Mouse (Mus musculus) ES-Bruce4 (cell line): ENCODE data around the gene Awat1. TPM values are rescaled to one million over a fixed set of nuclear protein-coding genes. Genes with fewer than 3 reads are reported as not detected.

Source experiments
- H3K27ac ChIP-seq: 2 replicates; pipeline ENCODE4 v1.5.1; 2012; ENCODE audit warnings: low read length, inconsistent platforms; ENCODE audit not compliant: insufficient read depth
- H3K27me3 ChIP-seq: 2 replicates; pipeline ENCODE4 v1.6.1; 2012; ENCODE audit warnings: mild to moderate bottlenecking, low read length, inconsistent platforms; ENCODE audit not compliant: control insufficient read depth, poor library complexity, insufficient read depth, severe bottlenecking
- H3K36me3 ChIP-seq: 2 replicates; pipeline ENCODE4 v1.6.1; 2012; ENCODE audit warnings: inconsistent platforms, mild to moderate bottlenecking, low read length, moderate library complexity; ENCODE audit not compliant: control insufficient read depth, poor library complexity, insufficient read depth, severe bottlenecking
- H3K4me1 ChIP-seq: one replicate; pipeline ENCODE4 v1.8.1; 2011; ENCODE audit warnings: low read length; ENCODE audit not compliant: control insufficient read depth, insufficient read depth
- H3K4me3 ChIP-seq: 2 replicates; pipeline ENCODE4 v1.5.1; 2011; ENCODE audit warnings: low read depth, mild to moderate bottlenecking, low read length
- H3K9ac ChIP-seq: 2 replicates; pipeline ENCODE4 v1.6.1; 2012; ENCODE audit warnings: low read depth, mild to moderate bottlenecking, inconsistent platforms; ENCODE audit not compliant: poor library complexity, severe bottlenecking
- H3K9me3 ChIP-seq: replicated peaks from 2 replicates; pipeline ENCODE4 v1.6.1; 2012; ENCODE audit warnings: mild to moderate bottlenecking, low read length, inconsistent platforms; ENCODE audit not compliant: control insufficient read depth, poor library complexity, insufficient read depth, severe bottlenecking
- CTCF ChIP-seq: IDR thresholded peaks from one replicate; pipeline ENCODE4 v1.8.1; 2011; ENCODE audit warnings: low read depth, low read length
- EP300 ChIP-seq: IDR thresholded peaks from 2 replicates; pipeline ENCODE4 v1.6.1; 2011; ENCODE audit warnings: low read depth, low read length; ENCODE audit not compliant: insufficient read depth
- POLR2A ChIP-seq: IDR thresholded peaks from one replicate; pipeline ENCODE4 v1.8.1; 2011; ENCODE audit warnings: low read length; ENCODE audit not compliant: insufficient read depth
- polyA plus RNA-seq: library from polyadenylated mRNA; stranded (reverse); fragments of >200 nt; gene quantifications from 2 replicates; pipeline ENCODE4 v1.2.4, GENCODE M21; 2011; ENCODE audit warnings: low read depth; ENCODE audit not compliant: missing spikeins, insufficient read depth, insufficient read length

Gene Awat1
- not detected in 2 replicates for polyA plus RNA-seq

GRCm38 (mm10) chrX:100571951-100572350 is at the start of gene Awat1:
Awat1 (plus strand) TSS chrX:100572251.
- Histone ChIP-seq H3K4me3 (no peak within 1 kb of the TSS), H3K36me3 (no peaks in the 10 kb centered on the region), H3K9ac (no peak within 1 kb of the TSS), H3K9me3 (no peaks in the 10 kb centered on the region), H3K27me3 (peaks cover 1% of the 10 kb centered on the region; the same call in 1 of the 2 replicates), H3K27ac (no peak within 1 kb of the TSS), H3K4me1 (no peaks in the 10 kb centered on the region)
- no peak for TF ChIP-seq EP300
- TF ChIP-seq POLR2A = no peak
- TF ChIP-seq CTCF = no peak

DNA sequence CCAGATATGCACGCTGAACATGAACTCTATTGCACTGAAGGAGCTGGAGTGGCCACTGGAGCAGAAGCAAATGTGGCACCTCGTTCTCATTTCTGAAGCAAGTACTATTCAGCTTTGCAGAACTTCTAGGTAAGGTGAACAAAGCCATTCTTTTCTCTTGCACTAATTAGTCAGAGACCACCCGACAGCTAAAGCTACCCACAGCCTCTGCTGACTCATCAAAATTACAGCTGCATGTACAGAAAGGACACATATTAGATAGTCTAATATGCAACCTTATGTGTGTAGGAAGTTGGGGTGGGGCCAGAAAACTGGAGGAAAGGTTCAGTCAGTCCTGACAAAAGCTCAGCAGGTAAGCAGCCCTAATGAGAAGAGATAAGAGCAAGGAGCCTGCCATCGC is 47.6 kb upstream of the Awat1 start, which contains the start of gene Dgat2l6:
Dgat2l6 (plus strand) TSS at position 368 of the 400 bp plus-strand sequence.
- Histone ChIP-seq H3K27ac (no peak within 1 kb of the TSS), H3K27me3 (no peaks in the 10 kb centered on the region), H3K4me3 (no peak within 1 kb of the TSS), H3K9ac (no peak within 1 kb of the TSS), H3K36me3 (no peaks in the 10 kb centered on the region), H3K4me1 (no peaks in the 10 kb centered on the region), H3K9me3 (no peaks in the 10 kb centered on the region)
- TF ChIP-seq POLR2A = no peak
- TF ChIP-seq EP300 = no peak
- TF ChIP-seq CTCF = no peak

DNA sequence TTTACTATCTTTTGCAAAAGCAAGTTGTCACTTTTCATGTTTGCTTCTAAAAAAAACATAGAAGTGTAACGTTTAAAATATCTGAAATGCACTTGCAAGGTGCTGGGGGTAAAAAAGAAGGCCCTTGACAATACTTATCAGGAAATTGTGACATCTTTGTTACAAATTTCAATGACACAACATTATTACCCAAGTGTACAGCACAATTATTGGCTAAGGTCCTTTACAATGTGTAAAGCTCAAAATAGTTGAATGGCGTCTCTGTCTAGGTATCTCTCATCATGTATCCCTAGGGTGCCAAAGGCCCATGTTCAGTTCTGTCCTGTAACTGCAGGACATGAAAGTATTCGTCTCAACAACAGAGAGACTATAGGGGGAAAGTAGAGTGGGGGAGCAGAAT is 16.0 kb upstream of the Awat1 start:
- Histone ChIP-seq H3K27ac (no peak overlapping the region), H3K9ac (no peak overlapping the region), H3K36me3 (no peaks in the 10 kb centered on the region), H3K4me3 (no peak overlapping the region), H3K9me3 (no peaks in the 10 kb centered on the region), H3K4me1 (no peaks in the 10 kb centered on the region), H3K27me3 (no peaks in the 10 kb centered on the region)
- TF ChIP-seq CTCF = no peak
- no peak for TF ChIP-seq POLR2A
- no peak for TF ChIP-seq EP300

DNA sequence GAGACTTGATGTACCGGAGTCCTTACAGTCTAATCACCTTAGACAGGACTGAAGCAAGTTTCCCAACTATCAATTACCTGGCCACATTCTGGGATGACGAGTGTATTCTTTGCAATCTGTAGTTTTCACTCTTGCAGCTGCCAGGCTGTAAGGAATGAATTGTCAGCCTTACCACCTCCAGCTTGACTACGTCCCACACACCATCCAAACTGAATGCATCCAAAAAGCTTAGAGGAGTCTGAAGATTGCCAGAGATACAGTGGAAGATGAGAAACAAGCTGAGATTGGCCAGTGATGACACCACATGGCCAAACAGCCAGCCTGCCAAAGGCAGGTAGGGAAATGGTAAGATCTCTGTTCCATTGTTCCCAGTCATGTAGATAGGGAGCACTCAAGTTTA is 6.4 kb upstream of the Awat1 start:
- no peaks in the 10 kb centered on the region for H3K27me3 ChIP-seq

DNA sequence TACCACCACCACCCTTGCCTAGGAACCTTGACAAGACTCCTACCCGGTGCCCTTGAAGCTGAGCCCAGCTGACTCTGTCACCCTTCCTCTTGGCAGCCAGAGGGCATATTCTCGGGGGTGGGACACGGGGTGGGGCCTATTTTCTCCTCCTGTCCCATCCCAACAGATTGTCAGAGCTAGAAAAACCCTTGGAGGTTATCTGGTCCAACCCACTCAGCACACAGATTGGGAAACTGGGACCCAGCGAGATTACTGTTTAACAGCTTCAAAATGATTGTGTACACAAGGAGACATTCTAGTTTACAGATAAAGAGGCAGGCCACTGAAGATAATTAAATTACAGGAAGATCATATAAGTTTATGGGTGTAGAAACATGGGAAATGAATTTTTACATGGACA is 22.7 kb downstream of the Awat1 start, which contains the start of gene P2ry4:
P2ry4 (minus strand) TSS at position 79 of the 400 bp plus-strand sequence.
- H3K9ac ChIP-seq = no peak within 1 kb of the TSS
- no peaks in the 10 kb centered on the region for H3K27me3 ChIP-seq
- no peak for TF ChIP-seq EP300
- TF ChIP-seq CTCF = no peak
- no peak for TF ChIP-seq POLR2A
- no peak within 1 kb of the TSS for H3K27ac ChIP-seq
- no peaks in the 10 kb centered on the region for H3K36me3 ChIP-seq
- H3K4me3 ChIP-seq = no peak within 1 kb of the TSS
- H3K4me1 ChIP-seq = no peaks in the 10 kb centered on the region
- no peaks in the 10 kb centered on the region for H3K9me3 ChIP-seq

More for the DNA sequence above, 6.4 kb upstream of the Awat1 start:
- Histone ChIP-seq H3K36me3 (no peaks in the 10 kb centered on the region), H3K9me3 (no peaks in the 10 kb centered on the region), H3K4me1 (no peaks in the 10 kb centered on the region), H3K4me3 (no peak overlapping the region), H3K9ac (no peak overlapping the region), H3K27ac (no peak overlapping the region)
- TF ChIP-seq EP300 (no peak), POLR2A (no peak), CTCF (no peak)

DNA sequence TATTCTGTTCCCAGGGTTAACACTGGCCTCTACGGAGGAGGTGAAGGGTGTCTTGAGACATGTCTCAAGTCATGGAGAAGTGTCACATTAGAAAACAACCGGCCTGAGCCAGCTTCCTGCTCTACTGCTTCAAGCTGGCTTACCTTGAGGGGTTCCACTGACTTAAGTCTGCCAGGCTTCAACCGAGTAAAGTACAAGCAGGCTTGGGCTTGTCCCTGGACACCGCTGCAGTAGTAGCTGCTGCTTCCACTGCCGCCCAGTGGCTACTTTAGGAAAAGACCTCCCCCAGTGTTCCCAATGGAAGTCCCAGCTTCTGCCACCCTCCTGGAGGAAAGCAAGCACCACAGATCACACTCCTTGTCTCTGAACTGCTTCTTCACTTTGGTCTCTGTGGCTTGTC is 25.4 kb downstream of the Awat1 start:
- H3K36me3 ChIP-seq = no peaks in the 10 kb centered on the region

More for the DNA sequence above, 25.4 kb downstream of the Awat1 start:
- Histone ChIP-seq H3K4me3 (no peak overlapping the region), H3K9me3 (no peaks in the 10 kb centered on the region), H3K27me3 (no peaks in the 10 kb centered on the region), H3K9ac (no peak overlapping the region), H3K4me1 (no peaks in the 10 kb centered on the region), H3K27ac (no peak overlapping the region)
- TF ChIP-seq CTCF = peak; percentile 60
- TF ChIP-seq POLR2A = no peak
